12 mouse cellular contexts compared by ENCODE assay signal in genomic region chr10:38308716-38309392, GRCm38 (mm10).
DNase-seq lines count a peak whose midpoint lies in the region; ATAC-seq and TF ChIP-seq lines count a peak whose summit lies in the region.
"Had no signal": no experiment of that assay in that cellular context is flagged by ENCODE, and none has a peak within 500 bp of the region (broad histone marks: within the 10 kb centered on the region; RNA-seq: fewer than 3 reads in every experiment).

No protein-coding gene starts in this region.

- no peak overlapping the region for H3K4me2 ChIP-seq in stomach, embryonic 14.5 days (replicated peaks; ENCODE audit: low read depth, low read length)
- no peak overlapping the region for H3K4me2 ChIP-seq in stomach, postnatal 0 days (replicated peaks; ENCODE audit: low read depth)
- no peak overlapping the region for H3K4me2 ChIP-seq in kidney, embryonic 15.5 days
- H3K4me2 ChIP-seq: hindbrain, embryonic 15.5 days had no signal

- H3K4me3 ChIP-seq in gastrocnemius, adult 2 months: no peak overlapping the region
- H3K4me3 ChIP-seq in stomach, embryonic 14.5 days (ENCODE audit: low read depth, low read length): no peak overlapping the region
- no peak overlapping the region for H3K4me3 ChIP-seq in stomach, postnatal 0 days (ENCODE audit: low read depth, low read length)
- H3K4me3 ChIP-seq in kidney, embryonic 15.5 days (replicated peaks): no peak overlapping the region
- H3K4me3 ChIP-seq: hindbrain, embryonic 15.5 days had no signal

- no peaks in the 10 kb centered on the region for H3K36me3 ChIP-seq in stomach, embryonic 14.5 days (ENCODE audit: control insufficient read depth, insufficient read depth, low read length)
- H3K36me3 ChIP-seq in stomach, postnatal 0 days (ENCODE audit: control insufficient read depth, insufficient read depth, low read length): no peaks in the 10 kb centered on the region
- no peaks in the 10 kb centered on the region for H3K36me3 ChIP-seq in kidney, embryonic 15.5 days
- H3K36me3 ChIP-seq: hindbrain, embryonic 15.5 days had no signal

- no peak overlapping the region for H3K9ac ChIP-seq in stomach, embryonic 14.5 days (replicated peaks; ENCODE audit: low read depth, low read length)
- no peak overlapping the region for H3K9ac ChIP-seq in stomach, postnatal 0 days (ENCODE audit: low read length)
- H3K9ac ChIP-seq in kidney, embryonic 15.5 days: no peak overlapping the region
- H3K9ac ChIP-seq: hindbrain, embryonic 15.5 days had no signal

- no peaks in the 10 kb centered on the region for H3K9me3 ChIP-seq in stomach, embryonic 14.5 days (ENCODE audit: control insufficient read depth, low read depth, low read length)
- H3K9me3 ChIP-seq in stomach, postnatal 0 days (ENCODE audit: control insufficient read depth, low read length): no peaks in the 10 kb centered on the region
- no peaks in the 10 kb centered on the region for H3K9me3 ChIP-seq in kidney, embryonic 15.5 days (replicated peaks)
- H3K9me3 ChIP-seq: hindbrain, embryonic 15.5 days had no signal

- 33% methylated on average over 5 of the region's 5 CpGs for WGBS in stomach, embryonic 14.5 days
- WGBS in stomach, postnatal 0 days: 26% methylated on average over 5 of the region's 5 CpGs
- WGBS in kidney, embryonic 15.5 days: 41% methylated on average over 5 of the region's 5 CpGs

- intact Hi-C loops in gastrocnemius, adult 2 months (cut with DNase I): no loop called here

- ATAC-seq in stomach, embryonic 14.5 days (ENCODE audit: insufficient number of reproducible peaks, insufficient read depth, low FRiP score, low read depth): peak; percentile 42; the same call in 1 of the 2 replicates
- no peak for ATAC-seq in stomach, postnatal 0 days (ENCODE audit: low FRiP score, low TSS enrichment)
- ATAC-seq in kidney, embryonic 15.5 days (replicated peaks; ENCODE audit: low FRiP score): peak; percentile 54; the same call in 1 of the 2 replicates

- no peak for TF ChIP-seq CTCF in gastrocnemius, adult 2 months (IDR thresholded peaks at IDR 0.05)
- TF ChIP-seq CTCF in stomach, postnatal 0 days (IDR thresholded peaks at IDR 0.05; ENCODE audit: low read depth): no peak

- no peaks in the 10 kb centered on the region for H3K4me1 ChIP-seq in stomach, embryonic 14.5 days (ENCODE audit: control insufficient read depth, insufficient read depth, low read length)
- no peaks in the 10 kb centered on the region for H3K4me1 ChIP-seq in stomach, postnatal 0 days (replicated peaks; ENCODE audit: control insufficient read depth, insufficient read depth)
- H3K4me1 ChIP-seq in kidney, embryonic 15.5 days: peaks cover 4% of the 10 kb centered on the region; the same call in 1 of the 2 replicates

- no peaks in the 10 kb centered on the region for H3K27me3 ChIP-seq in stomach, embryonic 14.5 days (ENCODE audit: control insufficient read depth, insufficient read depth, low read length)
- H3K27me3 ChIP-seq in stomach, postnatal 0 days (ENCODE audit: control insufficient read depth, insufficient read depth, low read length): no peaks in the 10 kb centered on the region
- H3K27me3 ChIP-seq in kidney, embryonic 15.5 days: no peaks in the 10 kb centered on the region
- H3K27me3 ChIP-seq: hindbrain, embryonic 15.5 days had no signal

- no peak for TF ChIP-seq EP300 in stomach, postnatal 0 days (optimal IDR thresholded peaks at IDR 0.05)

- DNase-seq in gastrocnemius, adult 2 months: no peak
- DNase-seq in gastrocnemius, postnatal 25 days: no peak
- no peak for DNase-seq in stomach, postnatal 0 days (ENCODE audit: low spot score)
- no peak for DNase-seq in cerebellum, adult 11-12 months
- DNase-seq in adrenal gland, postnatal 36 days: no peak
- no peak for DNase-seq in adrenal gland, adult 2 months
- DNase-seq: cerebellum, adult 9-10 months; retina, postnatal 1 day; thymus, adult 18-20 months had no signal

- peak overlapping the region; percentile 41 for H3K27ac ChIP-seq in gastrocnemius, adult 2 months
- H3K27ac ChIP-seq in stomach, embryonic 14.5 days (ENCODE audit: low read length): 0 out of 2 replicates have a peak overlapping the region, but pooled peaks have one; percentile 39
- H3K27ac ChIP-seq in stomach, postnatal 0 days (replicated peaks): no peak overlapping the region
- peak overlapping the region; percentile 49 for H3K27ac ChIP-seq in kidney, embryonic 15.5 days
- H3K27ac ChIP-seq: hindbrain, embryonic 15.5 days had no signal
